Mouse (Mus musculus) hindbrain, embryonic 15.5 days (tissue): Measurements from ENCODE around the gene Epn3. TPM values are rescaled to one million over a fixed set of nuclear protein-coding genes. Genes with fewer than 3 reads are reported as not detected.
A peak's percentile ranks its signal among the peaks of the same experiment; 100 is the strongest.

ENCODE experiments used
- ATAC-seq: fragments of 200-750 bp; cut with Nextera tagmentation; 2 replicates; pipeline ENCODE4 v1.8.0; 2017; ENCODE audit warnings: low read depth, moderate number of reproducible peaks, moderate TSS enrichment; ENCODE audit not compliant: low FRiP score
- H3K27ac ChIP-seq: fragments of 300-500 bp; sonication (generic); replicated peaks from 2 replicates; pipeline ENCODE4 v1.5.1; 2015; ENCODE audit warnings: mild to moderate bottlenecking, inconsistent platforms
- H3K27me3 ChIP-seq: fragments of 300-500 bp; sonication (generic); 2 replicates; pipeline ENCODE4 v1.6.1; 2015; ENCODE audit warnings: control low read depth, inconsistent platforms
- H3K36me3 ChIP-seq: fragments of 300-500 bp; sonication (generic); 2 replicates; pipeline ENCODE4 v1.6.1; 2015; ENCODE audit warnings: control low read depth, inconsistent platforms
- H3K4me1 ChIP-seq: fragments of 300-500 bp; sonication (generic); replicated peaks from 2 replicates; pipeline ENCODE4 v1.6.1; 2015; ENCODE audit warnings: control low read depth, inconsistent platforms
- H3K4me2 ChIP-seq: fragments of 300-500 bp; sonication (generic); 2 replicates; pipeline ENCODE4 v1.6.1; 2015; ENCODE audit warnings: moderate library complexity, mild to moderate bottlenecking, inconsistent platforms
- H3K4me3 ChIP-seq: fragments of 300-500 bp; sonication (generic); 2 replicates; pipeline ENCODE4 v1.5.1; 2015; ENCODE audit warnings: mild to moderate bottlenecking, inconsistent platforms
- H3K9ac ChIP-seq: fragments of 300-500 bp; sonication (generic); 2 replicates; pipeline ENCODE4 v1.6.1; 2015; ENCODE audit warnings: inconsistent platforms
- H3K9me3 ChIP-seq: fragments of 300-500 bp; sonication (generic); 2 replicates; pipeline ENCODE4 v1.6.1; 2016; ENCODE audit warnings: control low read depth, inconsistent platforms
- WGBS: fragments of 180-500 bp; shearing (Covaris S2); methylation state at CpG from one replicate; pipeline ENCODE4 v1.1.7; 2015; 5-methylcytosine and 5-hydroxymethylcytosine counted together
- polyA plus RNA-seq: library from polyadenylated mRNA; unstranded; fragments of >200 nt; fragmentation: Nextera tagmentation; extraction: Ambion mirVana; gene quantifications from 2 replicates; pipeline ENCODE4 v1.2.1, GENCODE M21; 2015

Epn3 gene
- polyA plus RNA-seq, 1 experiment from 2014 or later, result 2.5 TPM

GRCm38 (mm10) chr11:94466333-94466855 lies 33.4 kb downstream of the Epn3 start:
- Histone ChIP-seq H3K4me1 (peaks cover 70% of the 10 kb centered on the region), H3K9ac (no peak overlapping the region)
- no peak for ATAC-seq

GRCm38 (mm10) chr11:94464170-94464569 lies 35.6 kb downstream of the Epn3 start:
- Histone ChIP-seq H3K4me1 (peaks cover 48% of the 10 kb centered on the region), H3K27me3 (no peaks in the 10 kb centered on the region), H3K9ac (no peak overlapping the region), H3K27ac (no peak overlapping the region), H3K9me3 (no peaks in the 10 kb centered on the region), H3K4me3 (no peak overlapping the region), H3K4me2 (no peak overlapping the region), H3K36me3 (peaks cover 14% of the 10 kb centered on the region)
- WGBS, result 15% methylated on average over 2 of the region's 2 CpGs
- no peak for ATAC-seq

More at GRCm38 (mm10) chr11:94466333-94466855, 33.4 kb downstream of the Epn3 start:
- H3K9me3 ChIP-seq, result no peaks in the 10 kb centered on the region
- 85% methylated on average over 17 of the region's 17 CpGs for WGBS
- H3K4me2 ChIP-seq, result no peak overlapping the region
- H3K4me3 ChIP-seq, result no peak overlapping the region
- no peak overlapping the region for H3K27ac ChIP-seq
- H3K27me3 ChIP-seq, result no peaks in the 10 kb centered on the region
- peaks cover 8% of the 10 kb centered on the region; the same call in 1 of the 2 replicates for H3K36me3 ChIP-seq

- WGBS, result 90% methylated on average over 11 of the region's 11 CpGs
- Histone ChIP-seq H3K36me3 (peaks cover 27% of the 10 kb centered on the region), H3K9me3 (no peaks in the 10 kb centered on the region), H3K4me1 (peaks cover 30% of the 10 kb centered on the region), H3K4me3 (no peak overlapping the region), H3K27me3 (no peaks in the 10 kb centered on the region), H3K4me2 (no peak overlapping the region), H3K9ac (no peak overlapping the region), H3K27ac (no peak overlapping the region)
- ATAC-seq, result no peak
Measured at GRCm38 (mm10) chr11:94461856-94462255, 37.9 kb downstream of the Epn3 start.

GRCm38 (mm10) chr11:94457001-94457400 lies 42.8 kb downstream of the Epn3 start:
- Histone ChIP-seq H3K9ac (no peak overlapping the region), H3K9me3 (no peaks in the 10 kb centered on the region), H3K27me3 (no peaks in the 10 kb centered on the region), H3K4me1 (peaks cover 19% of the 10 kb centered on the region), H3K36me3 (peaks cover 24% of the 10 kb centered on the region), H3K4me3 (no peak overlapping the region), H3K4me2 (no peak overlapping the region), H3K27ac (no peak overlapping the region)
- WGBS, result 86% methylated on average over 15 of the region's 15 CpGs
- no peak for ATAC-seq

GRCm38 (mm10) chr11:94456347-94456746 lies 43.4 kb downstream of the Epn3 start:
- no peaks in the 10 kb centered on the region for H3K9me3 ChIP-seq

GRCm38 (mm10) chr11:94455161-94455820 lies 44.5 kb downstream of the Epn3 start:
- peaks cover 19% of the 10 kb centered on the region for H3K36me3 ChIP-seq
- no peak overlapping the region for H3K9ac ChIP-seq
- no peak for ATAC-seq
- no peak overlapping the region for H3K4me3 ChIP-seq
- no peaks in the 10 kb centered on the region for H3K27me3 ChIP-seq
- 52% methylated on average over 10 of the region's 10 CpGs for WGBS
- no peak overlapping the region for H3K27ac ChIP-seq
- peaks cover 33% of the 10 kb centered on the region for H3K4me1 ChIP-seq
- no peaks in the 10 kb centered on the region for H3K9me3 ChIP-seq
- H3K4me2 ChIP-seq, result no peak overlapping the region

More at GRCm38 (mm10) chr11:94456347-94456746, 43.4 kb downstream of the Epn3 start:
- no peak for ATAC-seq
- 81% methylated on average over 3 of the region's 3 CpGs for WGBS
- Histone ChIP-seq H3K9ac (no peak overlapping the region), H3K4me3 (no peak overlapping the region), H3K27me3 (no peaks in the 10 kb centered on the region), H3K4me1 (peaks cover 22% of the 10 kb centered on the region), H3K27ac (no peak overlapping the region), H3K36me3 (peaks cover 19% of the 10 kb centered on the region), H3K4me2 (no peak overlapping the region)

GRCm38 (mm10) chr11:94454756-94455155 lies 45.0 kb downstream of the Epn3 start:
- Histone ChIP-seq H3K36me3 (peaks cover 18% of the 10 kb centered on the region), H3K9me3 (no peaks in the 10 kb centered on the region), H3K4me2 (no peak overlapping the region), H3K27ac (no peak overlapping the region), H3K27me3 (no peaks in the 10 kb centered on the region), H3K9ac (no peak overlapping the region), H3K4me3 (no peak overlapping the region), H3K4me1 (peaks cover 38% of the 10 kb centered on the region)
- no peak for ATAC-seq
- 75% methylated on average over 5 of the region's 5 CpGs for WGBS

GRCm38 (mm10) chr11:94451091-94451773 lies 48.5 kb downstream of the Epn3 start:
- Histone ChIP-seq H3K9ac (no peak overlapping the region), H3K36me3 (no peaks in the 10 kb centered on the region), H3K4me1 (peaks cover 44% of the 10 kb centered on the region), H3K27ac (no peak overlapping the region), H3K4me2 (no peak overlapping the region), H3K9me3 (no peaks in the 10 kb centered on the region), H3K27me3 (no peaks in the 10 kb centered on the region), H3K4me3 (no peak overlapping the region)
- 65% methylated on average over 12 of the region's 12 CpGs for WGBS
- no peak for ATAC-seq

GRCm38 (mm10) chr11:94449886-94450285 lies 49.9 kb downstream of the Epn3 start:
- no peak overlapping the region for H3K9ac ChIP-seq
- WGBS, result 53% methylated on average over 5 of the region's 5 CpGs
- H3K4me1 ChIP-seq, result peaks cover 42% of the 10 kb centered on the region
- no peaks in the 10 kb centered on the region for H3K36me3 ChIP-seq
- no peak overlapping the region for H3K4me3 ChIP-seq
- no peak for ATAC-seq
- H3K27ac ChIP-seq, result peak overlapping the region; percentile 69
- H3K4me2 ChIP-seq, result no peak overlapping the region
- no peaks in the 10 kb centered on the region for H3K27me3 ChIP-seq
- no peaks in the 10 kb centered on the region for H3K9me3 ChIP-seq

- Histone ChIP-seq H3K36me3 (no peaks in the 10 kb centered on the region), H3K4me2 (no peak overlapping the region), H3K4me3 (no peak overlapping the region), H3K9me3 (no peaks in the 10 kb centered on the region), H3K27me3 (no peaks in the 10 kb centered on the region), H3K27ac (peak overlapping the region; percentile 69), H3K9ac (no peak overlapping the region), H3K4me1 (peaks cover 44% of the 10 kb centered on the region)
- 0 out of 2 replicates have a peak, but pooled peaks have one; percentile 24 for ATAC-seq
- 36% methylated on average over 8 of the region's 8 CpGs for WGBS
Measured at GRCm38 (mm10) chr11:94449239-94449638, 50.5 kb downstream of the Epn3 start.

- ATAC-seq, result no peak
- no peak overlapping the region for H3K27ac ChIP-seq
- peaks cover 61% of the 10 kb centered on the region for H3K4me1 ChIP-seq
- H3K9me3 ChIP-seq, result no peaks in the 10 kb centered on the region
- H3K4me2 ChIP-seq, result no peak overlapping the region
- no peak overlapping the region for H3K9ac ChIP-seq
- 13% methylated on average over 3 of the region's 3 CpGs for WGBS
- no peaks in the 10 kb centered on the region for H3K27me3 ChIP-seq
- H3K36me3 ChIP-seq, result no peaks in the 10 kb centered on the region
- H3K4me3 ChIP-seq, result no peak overlapping the region
Measured at GRCm38 (mm10) chr11:94447017-94447416, 52.8 kb downstream of the Epn3 start.

GRCm38 (mm10) chr11:94445300-94445699 lies 54.5 kb downstream of the Epn3 start:
- Histone ChIP-seq H3K36me3 (no peaks in the 10 kb centered on the region), H3K27ac (0 out of 2 replicates have a peak overlapping the region, but pooled peaks have one; percentile 12), H3K9me3 (no peaks in the 10 kb centered on the region), H3K9ac (no peak overlapping the region), H3K4me3 (no peak overlapping the region), H3K4me1 (peaks cover 65% of the 10 kb centered on the region), H3K27me3 (no peaks in the 10 kb centered on the region), H3K4me2 (no peak overlapping the region)
- no peak for ATAC-seq
- 39% methylated on average over 4 of the region's 4 CpGs for WGBS
